Mouse (Mus musculus) forebrain, embryonic 16.5 days (tissue): Measurements from ENCODE around the gene Ubtd2. TPM values are rescaled to one million over a fixed set of nuclear protein-coding genes. Genes with fewer than 3 reads are reported as not detected.

Experiments
- ATAC-seq: fragments of 200-750 bp; cut with Nextera tagmentation; 2 replicates; pipeline ENCODE4 v1.8.0; 2017; ENCODE audit warnings: mild to moderate bottlenecking, moderate library complexity
- H3K27ac ChIP-seq: fragments of 300-500 bp; sonication (generic); 2 replicates; pipeline ENCODE4 v1.5.1; 2014; ENCODE audit warnings: low read length, control low read depth
- H3K27me3 ChIP-seq: fragments of 300-500 bp; sonication (generic); replicated peaks from 2 replicates; pipeline ENCODE4 v1.6.1; 2014; ENCODE audit warnings: low read length; ENCODE audit not compliant: control insufficient read depth, insufficient read depth
- H3K36me3 ChIP-seq: fragments of 300-500 bp; sonication (generic); 2 replicates; pipeline ENCODE4 v1.6.1; 2014; ENCODE audit not compliant: control insufficient read depth, insufficient read depth
- H3K4me1 ChIP-seq: fragments of 300-500 bp; sonication (generic); replicated peaks from 2 replicates; pipeline ENCODE4 v1.6.1; 2014; ENCODE audit warnings: low read length; ENCODE audit not compliant: control insufficient read depth, insufficient read depth
- H3K4me2 ChIP-seq: fragments of 300-500 bp; sonication (generic); 2 replicates; pipeline ENCODE4 v1.6.1; 2014; ENCODE audit warnings: mild to moderate bottlenecking, low read length, control low read depth
- H3K4me3 ChIP-seq: fragments of 300-500 bp; sonication (generic); replicated peaks from 2 replicates; pipeline ENCODE4 v1.5.1; 2014; ENCODE audit warnings: mild to moderate bottlenecking, low read length, control low read depth
- H3K9ac ChIP-seq: fragments of 300-500 bp; sonication (generic); replicated peaks from 2 replicates; pipeline ENCODE4 v1.6.1; 2014; ENCODE audit warnings: low read depth, low read length, control low read depth
- H3K9me3 ChIP-seq: fragments of 300-500 bp; sonication (generic); 2 replicates; pipeline ENCODE4 v1.6.1; 2016; ENCODE audit warnings: low read length; ENCODE audit not compliant: control insufficient read depth
- WGBS: fragments of 180-500 bp; shearing (Covaris S2); extraction: QIAGEN DNeasy Blood & Tissue Kit; methylation state at CpG from one replicate; pipeline ENCODE4 v1.1.7; 2014; 5-methylcytosine and 5-hydroxymethylcytosine counted together
- polyA plus RNA-seq: library from polyadenylated mRNA; unstranded; fragments of >200 nt; fragmentation: Nextera tagmentation; extraction: Ambion mirVana; gene quantifications from 2 replicates; pipeline ENCODE4 v1.2.1, GENCODE M21; 2015

The Ubtd2 gene
- polyA plus RNA-seq, 1 experiment from 2014 or later, result 60.2 TPM

GRCm38 (mm10) chr11:32536954-32537353, 81.8 kb downstream of the Ubtd2 start:
- H3K4me2 ChIP-seq, result no peak overlapping the region
- H3K9ac ChIP-seq, result no peak overlapping the region
- no peak overlapping the region for H3K4me3 ChIP-seq
- H3K4me1 ChIP-seq, result peaks cover 9% of the 10 kb centered on the region
- 11% methylated on average over 7 of the region's 7 CpGs for WGBS
- H3K27ac ChIP-seq, result no peak overlapping the region
- no peak for ATAC-seq
- no peaks in the 10 kb centered on the region for H3K36me3 ChIP-seq
- no peaks in the 10 kb centered on the region for H3K27me3 ChIP-seq
- no peaks in the 10 kb centered on the region for H3K9me3 ChIP-seq

- Histone ChIP-seq H3K4me1 (peaks cover 9% of the 10 kb centered on the region), H3K27me3 (no peaks in the 10 kb centered on the region), H3K27ac (no peak overlapping the region), H3K9ac (no peak overlapping the region), H3K9me3 (no peaks in the 10 kb centered on the region), H3K4me3 (no peak overlapping the region), H3K36me3 (no peaks in the 10 kb centered on the region), H3K4me2 (no peak overlapping the region)
- 72% methylated on average over 6 of the region's 6 CpGs for WGBS
- ATAC-seq, result no peak
Measured at GRCm38 (mm10) chr11:32538435-32538834, 83.3 kb downstream of the Ubtd2 start.

- ATAC-seq, result no peak
- 86% methylated on average over 4 of the region's 4 CpGs for WGBS
- no peaks in the 10 kb centered on the region for H3K9me3 ChIP-seq
- no peak overlapping the region for H3K27ac ChIP-seq
- H3K27me3 ChIP-seq, result no peaks in the 10 kb centered on the region
- H3K36me3 ChIP-seq, result no peaks in the 10 kb centered on the region
- no peak overlapping the region for H3K4me2 ChIP-seq
- H3K9ac ChIP-seq, result no peak overlapping the region
- no peak overlapping the region for H3K4me3 ChIP-seq
- H3K4me1 ChIP-seq, result peaks cover 6% of the 10 kb centered on the region
Measured at GRCm38 (mm10) chr11:32538846-32539245, 83.7 kb downstream of the Ubtd2 start.

GRCm38 (mm10) chr11:32539717-32540116, 84.5 kb downstream of the Ubtd2 start:
- Histone ChIP-seq H3K4me2 (no peak overlapping the region), H3K9ac (no peak overlapping the region), H3K4me1 (peaks cover 4% of the 10 kb centered on the region; the same call in 1 of the 2 replicates), H3K27me3 (no peaks in the 10 kb centered on the region), H3K36me3 (no peaks in the 10 kb centered on the region), H3K4me3 (no peak overlapping the region), H3K9me3 (no peaks in the 10 kb centered on the region), H3K27ac (no peak overlapping the region)
- ATAC-seq, result no peak
- WGBS, result 93% methylated on average over 7 of the region's 7 CpGs

- no peak for ATAC-seq
- H3K36me3 ChIP-seq, result no peaks in the 10 kb centered on the region
- H3K9me3 ChIP-seq, result no peaks in the 10 kb centered on the region
- no peak overlapping the region for H3K4me2 ChIP-seq
- no peaks in the 10 kb centered on the region for H3K27me3 ChIP-seq
- H3K27ac ChIP-seq, result no peak overlapping the region
- no peak overlapping the region for H3K4me3 ChIP-seq
- H3K4me1 ChIP-seq, result peaks cover 6% of the 10 kb centered on the region
- 86% methylated on average over 6 of the region's 6 CpGs for WGBS
- no peak overlapping the region for H3K9ac ChIP-seq
Measured at GRCm38 (mm10) chr11:32540463-32540862, 85.3 kb downstream of the Ubtd2 start.

- 95% methylated on average over 4 of the region's 4 CpGs for whole genome bisulfite sequencing
- Histone ChIP-seq H3K9me3 (no peaks in the 10 kb centered on the region), H3K27ac (no peak overlapping the region), H3K4me2 (no peak overlapping the region), H3K36me3 (no peaks in the 10 kb centered on the region), H3K9ac (no peak overlapping the region), H3K4me1 (peaks cover 20% of the 10 kb centered on the region), H3K27me3 (no peaks in the 10 kb centered on the region), H3K4me3 (no peak overlapping the region)
- ATAC-seq, result no peak
Measured at GRCm38 (mm10) chr11:32542181-32542580, 87.0 kb downstream of the Ubtd2 start.

- H3K4me1 ChIP-seq, result peaks cover 16% of the 10 kb centered on the region
- H3K27ac ChIP-seq, result no peak overlapping the region
- no peaks in the 10 kb centered on the region for H3K9me3 ChIP-seq
- H3K9ac ChIP-seq, result no peak overlapping the region
- ATAC-seq, result no peak
- H3K27me3 ChIP-seq, result no peaks in the 10 kb centered on the region
- 36% methylated on average over 3 of the region's 3 CpGs for WGBS
- no peak overlapping the region for H3K4me3 ChIP-seq
- H3K36me3 ChIP-seq, result no peaks in the 10 kb centered on the region
- H3K4me2 ChIP-seq, result no peak overlapping the region
Measured at GRCm38 (mm10) chr11:32542687-32543411, 87.7 kb downstream of the Ubtd2 start.

GRCm38 (mm10) chr11:32544041-32544440, 88.9 kb downstream of the Ubtd2 start:
- H3K27me3 ChIP-seq, result no peaks in the 10 kb centered on the region
- peaks cover 16% of the 10 kb centered on the region for H3K4me1 ChIP-seq
- no peaks in the 10 kb centered on the region for H3K36me3 ChIP-seq
- H3K9ac ChIP-seq, result no peak overlapping the region
- H3K4me3 ChIP-seq, result no peak overlapping the region
- no peak overlapping the region for H3K4me2 ChIP-seq
- no peak overlapping the region for H3K27ac ChIP-seq
- no peak for ATAC-seq
- WGBS, result 90% methylated on average over 6 of the region's 6 CpGs
- no peaks in the 10 kb centered on the region for H3K9me3 ChIP-seq

- Histone ChIP-seq H3K9me3 (no peaks in the 10 kb centered on the region), H3K27ac (no peak overlapping the region), H3K4me3 (no peak overlapping the region), H3K36me3 (no peaks in the 10 kb centered on the region), H3K4me2 (no peak overlapping the region), H3K27me3 (no peaks in the 10 kb centered on the region), H3K9ac (no peak overlapping the region), H3K4me1 (peaks cover 16% of the 10 kb centered on the region)
- no peak for ATAC-seq
- 82% methylated on average over 5 of the region's 5 CpGs for WGBS
Measured at GRCm38 (mm10) chr11:32544497-32544896, 89.3 kb downstream of the Ubtd2 start.
